Comparison of ENCODE assay signal across 25 mouse cellular contexts in the genomic region with DNA sequence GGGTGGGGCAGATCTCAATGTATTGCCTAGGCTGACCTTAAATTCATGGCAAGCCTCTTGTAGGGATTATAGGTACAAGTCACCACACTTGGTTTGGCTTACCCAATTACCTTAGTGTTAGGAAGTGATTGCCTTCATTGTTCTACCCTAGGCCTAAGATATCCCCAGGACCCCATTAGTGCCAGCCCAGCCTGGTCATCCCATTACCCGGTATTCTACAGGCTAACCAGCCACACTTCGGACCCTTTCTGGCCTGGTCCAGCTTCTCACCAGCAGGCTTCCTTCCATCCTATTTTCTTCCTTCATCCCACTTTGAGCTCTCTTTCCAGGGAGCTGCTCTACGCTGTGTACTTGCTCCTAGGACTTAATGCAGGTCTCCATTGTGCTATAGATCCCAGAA. TPM values are rescaled to one million over a fixed set of nuclear protein-coding genes. Genes with fewer than 3 reads are reported as not detected.
DNase-seq lines count a peak whose midpoint lies in the region; ATAC-seq and TF ChIP-seq lines count a peak whose summit lies in the region.
"Had no signal": no experiment of that assay in that cellular context is flagged by ENCODE, and none has a peak within 500 bp of the region (broad histone marks: within the 10 kb centered on the region; RNA-seq: fewer than 3 reads in every experiment).

No protein-coding gene starts in this region.

- TF ChIP-seq EP300 in CH12.LX (IDR thresholded peaks at IDR 0.05; ENCODE audit: low read length) = no peak

- no peak overlapping the region for H3K9ac ChIP-seq in midbrain, embryonic 16.5 days (ENCODE audit: low read depth, low read length)
- H3K9ac ChIP-seq in CH12.LX (ENCODE audit: insufficient read depth, low read depth) = peak overlapping the region; percentile 70
- H3K9ac ChIP-seq in embryonic facial prominence, embryonic 15.5 days = no peak overlapping the region
- H3K9ac ChIP-seq: embryonic facial prominence, embryonic 12.5 days; heart, embryonic 15.5 days; hindbrain, embryonic 13.5 days; kidney, embryonic 15.5 days; limb, embryonic 15.5 days; lung, embryonic 15.5 days had no signal

- H3K4me3 ChIP-seq in midbrain, embryonic 10.5 days = no peak overlapping the region
- no peak overlapping the region for H3K4me3 ChIP-seq in midbrain, embryonic 16.5 days (ENCODE audit: low read depth, low read length)
- H3K4me3 ChIP-seq in CH12.LX (replicated peaks in 1 of 3; ENCODE audit: low read depth in 2 of 3, low read length in 2 of 3, poor library complexity in 1 of 3) = peak overlapping the region in 1 of 3 experiments; percentile 19
- H3K4me3 ChIP-seq in embryonic facial prominence, embryonic 15.5 days (replicated peaks) = no peak overlapping the region
- H3K4me3 ChIP-seq: embryonic facial prominence, embryonic 12.5 days; heart, embryonic 15.5 days; hindbrain, embryonic 13.5 days; kidney, embryonic 15.5 days; limb, embryonic 15.5 days; lung, embryonic 15.5 days had no signal

- dilution Hi-C loops in CH12.LX (cut with MboI; ENCODE audit: extremely low pct_ligation_motif_present, extremely low pct_unique_long_range_greater_than_20kb, low sequenced_read_pairs) = no loop called here

- no peaks in the 10 kb centered on the region for H3K9me3 ChIP-seq in midbrain, embryonic 10.5 days (replicated peaks)
- H3K9me3 ChIP-seq in midbrain, embryonic 16.5 days (replicated peaks; ENCODE audit: control insufficient read depth, low read length, poor library complexity, severe bottlenecking) = no peaks in the 10 kb centered on the region
- H3K9me3 ChIP-seq in CH12.LX (replicated peaks; ENCODE audit: low read length) = no peaks in the 10 kb centered on the region
- no peaks in the 10 kb centered on the region for H3K9me3 ChIP-seq in embryonic facial prominence, embryonic 15.5 days (replicated peaks)
- H3K9me3 ChIP-seq: embryonic facial prominence, embryonic 12.5 days; heart, embryonic 15.5 days; hindbrain, embryonic 13.5 days; kidney, embryonic 15.5 days; limb, embryonic 15.5 days; lung, embryonic 15.5 days had no signal

- ATAC-seq in midbrain, embryonic 16.5 days = no peak
- ATAC-seq in embryonic facial prominence, embryonic 15.5 days (ENCODE audit: insufficient number of reproducible peaks, low FRiP score, low TSS enrichment, low read depth) = no peak
- ATAC-seq: intestine, embryonic 16.5 days had no signal

- H3K79me2 ChIP-seq in CH12.LX (replicated peaks; ENCODE audit: control insufficient read depth, extremely low read depth, insufficient read depth, poor library complexity, severe bottlenecking) = no peaks in the 10 kb centered on the region

- no peaks in the 10 kb centered on the region for H3K36me3 ChIP-seq in midbrain, embryonic 10.5 days
- no peaks in the 10 kb centered on the region for H3K36me3 ChIP-seq in midbrain, embryonic 16.5 days (ENCODE audit: control insufficient read depth, insufficient read depth, low read length)
- H3K36me3 ChIP-seq in CH12.LX (replicated peaks in 1 of 2; ENCODE audit: control insufficient read depth in 1 of 2, insufficient read depth in 1 of 2, low read length in 1 of 2) = peaks cover 7% of the 10 kb centered on the region in 2 experiments
- no peaks in the 10 kb centered on the region for H3K36me3 ChIP-seq in embryonic facial prominence, embryonic 15.5 days
- H3K36me3 ChIP-seq: embryonic facial prominence, embryonic 12.5 days; heart, embryonic 15.5 days; hindbrain, embryonic 13.5 days; kidney, embryonic 15.5 days; limb, embryonic 15.5 days; lung, embryonic 15.5 days had no signal

- in situ Hi-C loops in CH12.LX (cut with MboI; ENCODE audit: low pct_ligation_motif_present, low pct_unique_long_range_greater_than_20kb, low sequenced_read_pairs) = loop anchor here (5.0 kb wide), 2 partner anchors 52 to 117 kb away; no protein-coding TSS in a partner anchor

- intact Hi-C loops in heart, postnatal 14 days (cut with DNase I) = no loop called here

- peaks cover 25% of the 10 kb centered on the region; the same call in 1 of the 2 replicates for H3K27me3 ChIP-seq in midbrain, embryonic 10.5 days (ENCODE audit: low read depth, poor library complexity, severe bottlenecking)
- no peaks in the 10 kb centered on the region for H3K27me3 ChIP-seq in midbrain, embryonic 16.5 days (ENCODE audit: control insufficient read depth, insufficient read depth, low read depth, low read length)
- no peaks in the 10 kb centered on the region for H3K27me3 ChIP-seq in CH12.LX (replicated peaks)
- H3K27me3 ChIP-seq in embryonic facial prominence, embryonic 15.5 days = no peaks in the 10 kb centered on the region
- H3K27me3 ChIP-seq: embryonic facial prominence, embryonic 12.5 days; heart, embryonic 15.5 days; kidney, embryonic 15.5 days; limb, embryonic 15.5 days; lung, embryonic 15.5 days had no signal

- H3K4me1 ChIP-seq in midbrain, embryonic 10.5 days = peaks cover 34% of the 10 kb centered on the region
- H3K4me1 ChIP-seq in midbrain, embryonic 16.5 days (ENCODE audit: control insufficient read depth, insufficient read depth, low read length) = peaks cover 7% of the 10 kb centered on the region
- peaks cover 34 to 65% of the 10 kb centered on the region in 2 experiments for H3K4me1 ChIP-seq in CH12.LX (ENCODE audit: control insufficient read depth in 1 of 2, insufficient read depth in 2 of 2)
- H3K4me1 ChIP-seq in embryonic facial prominence, embryonic 15.5 days = peaks cover 20% of the 10 kb centered on the region

- TF ChIP-seq CTCF in CH12.LX (conservative IDR thresholded peaks at IDR 0.05 in 1 of 2, IDR thresholded peaks at IDR 0.05 in 1 of 2; ENCODE audit: low read depth in 2 of 2, low read length in 2 of 2) = no peak

- no peak for TF ChIP-seq POLR2A in CH12.LX (IDR thresholded peaks at IDR 0.05; ENCODE audit: low read depth, low read length)

- 83% methylated on average over 3 of the region's 3 CpGs for WGBS in midbrain, embryonic 10.5 days
- WGBS in midbrain, embryonic 16.5 days = 83% methylated on average over 3 of the region's 3 CpGs
- 93% methylated on average over 3 of the region's 3 CpGs for WGBS in embryonic facial prominence, embryonic 15.5 days

- DNase-seq in heart, adult 11 months = peak; percentile 79
- DNase-seq in heart, postnatal 14 days = no peak
- no peak for DNase-seq in midbrain, embryonic 10.5 days (ENCODE audit: low spot score)
- no peak for DNase-seq in CH12.LX (ENCODE audit: extremely low read depth)
- DNase-seq in left cerebral cortex, adult 11 months (ENCODE audit: low spot score) = no peak
- DNase-seq in lung, postnatal 14 days = no peak
- DNase-seq: adrenal gland, postnatal 14 days; cerebellum, adult 18-20 months; right cerebral cortex, adult 18-20 months had no signal

- H3K4me2 ChIP-seq in midbrain, embryonic 16.5 days (ENCODE audit: low read length) = no peak overlapping the region
- peak overlapping the region; percentile 73 for H3K4me2 ChIP-seq in CH12.LX (ENCODE audit: insufficient read depth, low read depth, poor library complexity, severe bottlenecking)
- H3K4me2 ChIP-seq in embryonic facial prominence, embryonic 15.5 days (replicated peaks) = no peak overlapping the region
- H3K4me2 ChIP-seq: heart, embryonic 15.5 days; hindbrain, embryonic 13.5 days; limb, embryonic 15.5 days; lung, embryonic 15.5 days had no signal

- no peak for TF ChIP-seq RAD21 in CH12.LX (IDR thresholded peaks at IDR 0.05; ENCODE audit: low read depth, low read length)

- peak overlapping the region; percentile 75 for H3K27ac ChIP-seq in midbrain, embryonic 10.5 days (replicated peaks)
- H3K27ac ChIP-seq in midbrain, embryonic 16.5 days (ENCODE audit: low read length) = no peak overlapping the region
- H3K27ac ChIP-seq in CH12.LX (ENCODE audit: insufficient read depth, low read depth) = peak overlapping the region; percentile 95
- 0 out of 2 replicates have a peak overlapping the region, but pooled peaks have one; percentile 60 for H3K27ac ChIP-seq in embryonic facial prominence, embryonic 15.5 days (replicated peaks)
- H3K27ac ChIP-seq: heart, embryonic 15.5 days; lung, embryonic 15.5 days had no signal

TF ChIP-seq in CH12.LX, 34 proteins besides CTCF, POLR2A, EP300 and RAD21:
- TF ChIP-seq JUND (conservative IDR thresholded peaks at IDR 0.05; ENCODE audit: low read depth, low read length) = no peak
- no peak for TF ChIP-seq BHLHE40 (IDR thresholded peaks at IDR 0.05; ENCODE audit: low read depth, low read length)
- no peak for TF ChIP-seq ELF1 (IDR thresholded peaks at IDR 0.05; ENCODE audit: low read depth, low read length)
- TF ChIP-seq NRF1 (IDR thresholded peaks at IDR 0.05; ENCODE audit: low read depth, low read length) = no peak
- TF ChIP-seq SMC3 (IDR thresholded peaks at IDR 0.05; ENCODE audit: low read depth, low read length) = peak; percentile 9; the same call in 1 of the 2 replicates
- no peak for TF ChIP-seq UBTF (IDR thresholded peaks at IDR 0.05; ENCODE audit: low read depth, low read length)
- TF ChIP-seq USF1 (IDR thresholded peaks at IDR 0.05; ENCODE audit: low read depth, low read length) = no peak
- TF ChIP-seq GABPA (IDR thresholded peaks at IDR 0.05; ENCODE audit: insufficient replicate concordance, low read depth, low read length) = no peak
TF ChIP-seq in CH12.LX: peak in this region for 1.

RNA-seq across cellular contexts. Expression of a gene that starts 59.5 kb away (rescaled TPM):
- not detected for total RNA-seq in heart, postnatal 14 days (2021)
- not detected in 2 replicates for polyA plus RNA-seq in midbrain, embryonic 10.5 days (2016; fragmentation: Nextera tagmentation; extraction: Ambion mirVana)
- polyA plus RNA-seq in midbrain, embryonic 16.5 days (2015; fragmentation: Nextera tagmentation; extraction: Ambion mirVana) = not detected in 2 replicates
- total RNA-seq in CH12.LX (2012; rRNA removed) (0.55 and 1.3 TPM in 2 replicates), CH12.LX (2014; rRNA removed) (0.87 and 1.2 TPM in 2 replicates)
- 2.9 and 3.3 TPM in 2 replicates for polyA plus RNA-seq in CH12.LX (2012; ENCODE audit: insufficient read length, low read depth)
- not detected in 2 replicates for polyA plus RNA-seq in embryonic facial prominence, embryonic 15.5 days (2015; fragmentation: Nextera tagmentation; extraction: Ambion mirVana)
- total RNA-seq: adrenal gland, postnatal 14 days; gastrocnemius, adult 8-10 months; heart, adult 18-20 months; left cerebral cortex, adult 8-10 months; megakaryocyte progenitor cell, adult 5-6 weeks; monocyte, adult 5-6 weeks had no signal
- polyA plus RNA-seq: embryonic facial prominence, embryonic 12.5 days; heart, embryonic 15.5 days; hindbrain, embryonic 13.5 days; intestine, embryonic 16.5 days; kidney, embryonic 15.5 days; limb, embryonic 15.5 days; lung, embryonic 15.5 days; small intestine, adult 2 months; stomach, embryonic 14.5 days had no signal
